Mouse (Mus musculus) liver, postnatal 0 days (tissue): Measurements from ENCODE around the gene Rftn1. TPM values are rescaled to one million over a fixed set of nuclear protein-coding genes. Genes with fewer than 3 reads are reported as not detected.

Experiments
- ATAC-seq: fragments of 200-750 bp; cut with Nextera tagmentation; 2 replicates; pipeline ENCODE4 v1.8.0; 2017; ENCODE audit warnings: mild to moderate bottlenecking, moderate library complexity
- DNase-seq: peaks from one replicate; pipeline ENCODE4 v3.0.0-alpha.2; 2016
- H3K27ac ChIP-seq: fragments of 300-500 bp; sonication (generic); 2 replicates; pipeline ENCODE4 v1.5.1; 2014; ENCODE audit warnings: antibody characterized with exemption, moderate library complexity, mild to moderate bottlenecking, low read depth
- H3K27me3 ChIP-seq: fragments of 300-500 bp; sonication (generic); 2 replicates; pipeline ENCODE4 v1.6.1; 2014; ENCODE audit warnings: low read length, control low read depth, mixed read lengths; ENCODE audit not compliant: insufficient read depth
- H3K36me3 ChIP-seq: fragments of 300-500 bp; sonication (generic); replicated peaks from 2 replicates; pipeline ENCODE4 v1.6.1; 2014; ENCODE audit warnings: mild to moderate bottlenecking, control low read depth, low read length, moderate library complexity, mixed read lengths; ENCODE audit not compliant: insufficient read depth
- H3K4me1 ChIP-seq: fragments of 300-500 bp; sonication (generic); 2 replicates; pipeline ENCODE4 v1.6.1; 2014; ENCODE audit warnings: antibody characterized with exemption, mild to moderate bottlenecking, control low read depth; ENCODE audit not compliant: insufficient read depth
- H3K4me2 ChIP-seq: fragments of 300-500 bp; sonication (generic); 2 replicates; pipeline ENCODE4 v1.6.1; 2014; ENCODE audit warnings: low read depth, mild to moderate bottlenecking, low read length, moderate library complexity, mixed read lengths
- H3K4me3 ChIP-seq: fragments of 300-500 bp; sonication (generic); 2 replicates; pipeline ENCODE4 v1.5.1; 2014; ENCODE audit warnings: low read depth, low read length
- H3K9ac ChIP-seq: fragments of 300-500 bp; sonication (generic); replicated peaks from 2 replicates; pipeline ENCODE4 v1.6.1; 2014; ENCODE audit warnings: mild to moderate bottlenecking, moderate library complexity
- H3K9me3 ChIP-seq: fragments of 300-500 bp; sonication (generic); 2 replicates; pipeline ENCODE4 v1.6.1; 2016; ENCODE audit warnings: mild to moderate bottlenecking, control low read depth, low read length, mixed read lengths
- CTCF ChIP-seq: sonication (generic); IDR thresholded peaks from 2 replicates; pipeline ENCODE4 v1.5.1; 2016; ENCODE audit warnings: antibody characterized with exemption, low read depth
- EP300 ChIP-seq: IDR thresholded peaks from 2 replicates; pipeline ENCODE4 v1.6.1; 2016; ENCODE audit warnings: antibody characterized with exemption, low read depth, mild to moderate bottlenecking
- WGBS: fragments of 180-500 bp; shearing (Covaris S2); extraction: QIAGEN DNeasy Blood & Tissue Kit; methylation state at CpG from one replicate; pipeline ENCODE4 v1.1.7; 2014; ENCODE audit not compliant: insufficient replicate concordance; 5-methylcytosine and 5-hydroxymethylcytosine counted together
- polyA plus RNA-seq: library from polyadenylated mRNA; unstranded; fragments of >200 nt; fragmentation: Nextera tagmentation; extraction: Ambion mirVana; gene quantifications from 2 replicates; pipeline ENCODE4 v1.2.1, GENCODE M21; 2015

Rftn1 gene
- polyA plus RNA-seq, 1 experiment from 2014 or later: 6.0 TPM

- Histone ChIP-seq H3K9ac (no peak overlapping the region), H3K4me3 (no peak overlapping the region), H3K4me2 (peak overlapping the region; percentile 59), H3K36me3 (no peaks in the 10 kb centered on the region), H3K4me1 (peaks cover 44% of the 10 kb centered on the region), H3K27me3 (no peaks in the 10 kb centered on the region), H3K27ac (peak overlapping the region; percentile 99), H3K9me3 (no peaks in the 10 kb centered on the region)
- DNase-seq (no peak), ATAC-seq (no peak)
- 63% methylated on average over 4 of the region's 4 CpGs for WGBS
- no peak for TF ChIP-seq EP300
- TF ChIP-seq CTCF: no peak
Measured at GRCm38 (mm10) chr17:50021400-50021799, 169.1 kb downstream of the Rftn1 start.

DNA sequence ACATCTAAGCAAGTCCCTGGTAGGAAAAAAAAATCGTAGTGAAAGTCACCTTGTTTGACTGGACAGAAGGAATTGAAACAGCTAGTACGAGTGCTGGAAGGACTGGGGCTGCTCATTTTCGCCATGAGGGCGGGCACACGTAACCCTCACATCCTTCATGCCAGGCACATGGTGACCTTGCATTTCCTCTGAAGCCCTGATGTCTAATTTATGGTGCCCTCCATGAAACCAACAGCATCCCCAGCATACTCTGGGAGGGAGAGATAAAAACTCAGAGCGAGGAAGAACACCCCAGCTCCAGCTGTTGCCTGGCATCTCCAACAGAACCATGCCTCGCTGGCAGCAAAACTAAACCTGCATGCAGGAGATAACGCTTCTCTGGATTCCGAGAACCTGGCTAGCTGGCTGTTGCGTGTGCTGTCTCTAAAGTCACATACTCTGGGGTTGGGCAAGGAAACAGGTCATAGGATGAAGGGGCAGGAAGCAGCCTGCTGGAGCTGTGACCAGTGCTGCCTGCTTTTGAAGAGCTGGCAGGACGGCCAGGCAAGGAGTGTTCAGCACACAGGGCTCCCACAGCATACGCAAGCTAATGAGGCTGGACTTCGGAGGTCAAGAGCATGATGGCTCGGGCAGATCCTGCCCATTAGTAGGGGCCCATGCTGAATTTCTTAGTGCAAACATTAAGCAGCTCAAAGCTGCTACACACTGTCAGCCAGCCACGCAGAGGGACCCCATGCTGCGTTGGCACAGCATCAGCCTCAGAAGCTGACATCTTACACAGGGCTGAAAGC is 170.1 kb downstream of the Rftn1 start:
- peak overlapping the region; percentile 99 for H3K27ac ChIP-seq
- no peaks in the 10 kb centered on the region for H3K9me3 ChIP-seq
- WGBS: 42% methylated on average over 16 of the region's 16 CpGs
- peaks cover 36% of the 10 kb centered on the region for H3K4me1 ChIP-seq
- TF ChIP-seq EP300: peak; percentile 100
- TF ChIP-seq CTCF: peak; percentile 27
- peak overlapping the region; percentile 66 for H3K9ac ChIP-seq
- H3K4me2 ChIP-seq: peak overlapping the region; percentile 61
- no peaks in the 10 kb centered on the region for H3K36me3 ChIP-seq
- H3K27me3 ChIP-seq: no peaks in the 10 kb centered on the region
- H3K4me3 ChIP-seq: peak overlapping the region; percentile 28
- peak; percentile 78 for DNase-seq
- peak; percentile 95 for ATAC-seq

GRCm38 (mm10) chr17:50019819-50020210 is 170.7 kb downstream of the Rftn1 start:
- Histone ChIP-seq H3K9ac (peak overlapping the region; percentile 66), H3K4me2 (peak overlapping the region; percentile 61), H3K9me3 (no peaks in the 10 kb centered on the region), H3K4me3 (no peak overlapping the region), H3K27ac (peak overlapping the region; percentile 99), H3K36me3 (no peaks in the 10 kb centered on the region), H3K27me3 (no peaks in the 10 kb centered on the region), H3K4me1 (peaks cover 33% of the 10 kb centered on the region)
- DNase-seq: peak; percentile 25
- WGBS: 60% methylated on average over 3 of the region's 3 CpGs
- TF ChIP-seq EP300: no peak
- 0 out of 2 replicates have a peak, but pooled peaks have one; percentile 1 for ATAC-seq

- peak overlapping the region; percentile 99 for H3K27ac ChIP-seq
- WGBS: 55% methylated on average over 5 of the region's 5 CpGs
- H3K4me1 ChIP-seq: peaks cover 32% of the 10 kb centered on the region
- no peaks in the 10 kb centered on the region for H3K27me3 ChIP-seq
- peak; percentile 91 for TF ChIP-seq EP300
- no peak for TF ChIP-seq CTCF
- H3K9ac ChIP-seq: 0 out of 2 replicates have a peak overlapping the region, but pooled peaks have one; percentile 28
- H3K9me3 ChIP-seq: no peaks in the 10 kb centered on the region
- H3K4me3 ChIP-seq: no peak overlapping the region
- DNase-seq (peak; percentile 67), ATAC-seq (peak; percentile 58)
- H3K4me2 ChIP-seq: peak overlapping the region; percentile 61; the same call in 1 of the 2 replicates
- H3K36me3 ChIP-seq: no peaks in the 10 kb centered on the region
Measured at GRCm38 (mm10) chr17:50019090-50019489, 171.4 kb downstream of the Rftn1 start.

GRCm38 (mm10) chr17:50014708-50015107 is 175.8 kb downstream of the Rftn1 start:
- H3K4me3 ChIP-seq: no peak overlapping the region
- H3K4me1 ChIP-seq: peaks cover 15% of the 10 kb centered on the region
- no peak overlapping the region for H3K4me2 ChIP-seq
- no peaks in the 10 kb centered on the region for H3K9me3 ChIP-seq
- 79% methylated on average over 9 of the region's 9 CpGs for whole genome bisulfite sequencing
- H3K36me3 ChIP-seq: no peaks in the 10 kb centered on the region
- no peak for TF ChIP-seq EP300
- no peak for TF ChIP-seq CTCF
- H3K9ac ChIP-seq: no peak overlapping the region
- no peaks in the 10 kb centered on the region for H3K27me3 ChIP-seq
- ATAC-seq (no peak), DNase-seq (no peak)
- H3K27ac ChIP-seq: no peak overlapping the region

DNA sequence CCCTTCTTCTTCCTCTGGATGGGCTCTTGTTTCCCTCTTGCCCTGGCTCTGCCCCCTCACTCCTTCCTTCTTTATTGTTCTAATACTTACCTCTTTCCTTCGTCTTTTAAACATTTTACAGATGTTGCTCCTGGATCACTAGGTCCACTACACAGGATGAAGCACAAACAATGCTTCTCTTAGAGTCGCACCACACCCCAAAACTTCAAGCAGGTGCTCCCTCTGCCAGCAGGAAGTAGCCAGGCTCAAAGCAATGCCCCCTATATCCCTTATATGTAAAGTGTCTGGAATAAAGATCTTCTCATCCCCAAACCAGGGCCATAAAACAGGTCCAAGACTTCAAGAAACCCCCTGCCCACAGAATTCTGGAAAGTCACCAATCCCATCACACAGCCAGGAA is 176.6 kb downstream of the Rftn1 start:
- 84% methylated on average over 2 of the region's 2 CpGs for WGBS
- H3K4me2 ChIP-seq: no peak overlapping the region
- H3K4me3 ChIP-seq: no peak overlapping the region
- no peaks in the 10 kb centered on the region for H3K36me3 ChIP-seq
- H3K9me3 ChIP-seq: no peaks in the 10 kb centered on the region
- H3K27ac ChIP-seq: no peak overlapping the region
- H3K9ac ChIP-seq: no peak overlapping the region
- no peak for ATAC-seq
- peaks cover 11% of the 10 kb centered on the region for H3K4me1 ChIP-seq
- no peak for DNase-seq
- H3K27me3 ChIP-seq: no peaks in the 10 kb centered on the region
- TF ChIP-seq EP300 (no peak), CTCF (no peak)
